Mouse (Mus musculus) B cell, adult 2 months (primary cell): ENCODE results near the gene Syt7.

ENCODE experiments used
- DNase-seq, 2 experiments: peaks; one replicate each; pipeline ENCODE4 v3.0.0; 2022

The Syt7 gene

DNA sequence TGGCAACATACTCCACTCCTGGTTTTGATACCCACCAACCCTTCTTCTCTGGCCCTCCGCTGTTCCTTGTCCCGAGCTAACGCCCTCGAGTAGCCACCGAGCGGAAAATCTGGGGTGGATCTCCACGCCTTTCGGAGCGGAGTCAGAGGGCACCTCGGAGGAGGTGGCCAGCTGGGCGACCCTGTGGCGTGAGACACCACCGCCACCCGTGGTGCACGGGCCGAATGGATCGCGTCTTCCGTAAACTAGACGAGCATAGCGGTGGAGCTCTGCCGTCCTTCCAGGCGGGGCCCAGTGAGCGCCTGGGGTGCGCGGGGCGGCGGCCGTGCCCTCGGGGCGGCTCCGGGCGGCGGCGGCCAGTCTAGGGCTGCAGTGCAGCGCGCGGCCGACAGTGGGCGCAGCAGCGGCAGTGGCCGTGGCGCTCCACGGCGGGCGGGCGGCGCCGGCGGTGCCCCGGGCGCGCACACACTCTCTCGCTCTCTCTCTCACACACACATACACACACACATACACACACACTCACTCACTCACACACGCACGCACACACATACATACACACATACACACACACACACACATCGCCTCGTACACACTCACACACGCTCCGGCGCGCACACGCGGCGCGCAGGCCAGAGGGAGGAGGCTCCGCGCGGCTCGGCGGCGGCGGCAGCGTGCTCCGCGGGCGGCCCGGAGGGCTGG, at the start of gene Syt7:
Syt7 (plus strand) TSS at position 476 of the 699 bp plus-strand sequence.
- DNase-seq = peak; percentile 72 to 76

DNA sequence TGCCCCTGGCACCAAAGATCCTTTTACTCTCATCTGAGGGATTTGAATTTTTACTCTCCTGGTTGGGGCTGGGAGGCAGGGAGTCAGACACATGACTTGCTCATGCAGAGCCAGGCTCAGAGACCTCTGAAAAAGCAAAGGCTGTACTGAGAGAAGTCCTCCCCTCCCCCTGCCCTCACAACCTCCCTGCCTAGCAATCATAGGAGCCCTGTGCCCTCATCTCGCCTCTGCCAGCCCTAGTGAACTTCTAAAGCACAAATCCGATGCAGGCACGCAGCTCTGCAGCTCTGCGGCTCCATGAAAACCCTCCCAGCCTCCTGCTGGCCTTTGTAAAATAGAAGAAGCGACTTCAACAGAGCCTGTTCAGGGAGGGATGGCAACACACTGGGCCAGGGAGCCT, 49.6 kb upstream of the Syt7 start:
- no peak for DNase-seq

DNA sequence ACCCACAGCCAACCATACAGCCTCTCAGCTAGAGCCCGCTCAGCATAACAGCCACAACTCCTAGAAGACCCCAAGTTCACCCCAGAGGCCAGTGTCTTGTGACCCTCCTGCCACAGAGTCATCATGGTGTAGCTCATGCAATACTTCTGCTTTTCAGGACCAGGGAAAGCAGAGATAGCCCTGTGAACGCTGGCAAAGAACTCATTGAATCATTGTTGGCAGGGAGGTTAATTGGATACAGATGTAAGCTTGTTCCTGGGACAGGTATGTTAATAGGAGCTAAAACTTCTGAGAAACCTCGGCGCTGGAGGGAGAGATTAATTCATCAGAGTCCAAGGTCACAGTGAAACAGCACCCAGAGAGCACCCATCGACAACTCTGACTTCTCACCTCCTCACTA, 48.2 kb upstream of the Syt7 start:
- no peak for DNase-seq

DNA sequence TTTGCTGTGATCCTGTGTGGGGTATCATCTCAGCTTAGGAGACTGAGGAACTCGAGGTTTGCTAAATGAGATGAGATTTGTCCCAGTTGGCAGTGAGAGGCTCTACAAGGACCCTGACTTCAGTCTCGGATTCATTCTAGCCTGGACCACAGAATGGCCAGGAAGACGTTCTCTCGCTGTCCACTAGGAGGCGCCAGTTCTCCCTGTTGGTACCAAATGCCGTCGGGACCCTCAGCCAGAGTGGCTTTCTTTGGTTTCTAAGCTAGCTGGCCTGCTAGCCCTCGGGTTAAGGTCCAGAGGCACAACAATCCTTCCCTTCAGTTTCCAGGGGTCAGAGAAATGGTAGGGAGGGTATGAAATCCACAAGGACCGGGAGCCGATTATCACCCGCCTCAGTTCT, 47.7 kb upstream of the Syt7 start:
- DNase-seq = peak; percentile 30 to 38

DNA sequence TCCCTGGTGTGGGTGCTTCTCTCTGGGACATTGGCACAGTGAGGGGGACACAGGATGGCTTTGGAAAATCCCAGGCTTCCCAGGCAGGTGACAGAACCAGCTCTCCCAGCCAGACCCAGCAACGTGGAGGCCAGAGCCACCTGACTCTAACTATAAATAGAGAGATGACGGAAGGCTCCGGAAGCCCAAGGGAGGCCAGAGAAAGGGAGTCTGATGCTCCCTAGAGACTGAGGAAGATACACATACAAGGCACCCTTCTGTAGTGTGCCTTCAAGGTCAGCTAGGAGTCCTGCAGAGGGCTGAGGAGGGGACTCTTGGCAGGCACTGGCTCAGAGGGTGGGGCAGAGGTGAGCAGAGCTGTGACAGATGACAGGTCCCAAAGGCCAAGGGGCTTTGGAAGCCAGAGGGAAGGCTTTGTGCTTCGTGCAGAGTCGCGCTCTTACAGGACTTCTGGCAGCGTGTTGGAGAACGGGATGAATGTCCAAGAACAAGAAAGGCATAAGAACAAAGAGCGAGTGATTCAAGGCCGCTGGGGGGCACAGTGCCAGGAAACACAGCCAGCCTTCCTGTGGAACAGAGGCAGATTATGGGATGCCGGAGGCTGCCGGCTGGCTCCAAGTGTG, 47.0 kb upstream of the Syt7 start:
- no peak for DNase-seq

DNA sequence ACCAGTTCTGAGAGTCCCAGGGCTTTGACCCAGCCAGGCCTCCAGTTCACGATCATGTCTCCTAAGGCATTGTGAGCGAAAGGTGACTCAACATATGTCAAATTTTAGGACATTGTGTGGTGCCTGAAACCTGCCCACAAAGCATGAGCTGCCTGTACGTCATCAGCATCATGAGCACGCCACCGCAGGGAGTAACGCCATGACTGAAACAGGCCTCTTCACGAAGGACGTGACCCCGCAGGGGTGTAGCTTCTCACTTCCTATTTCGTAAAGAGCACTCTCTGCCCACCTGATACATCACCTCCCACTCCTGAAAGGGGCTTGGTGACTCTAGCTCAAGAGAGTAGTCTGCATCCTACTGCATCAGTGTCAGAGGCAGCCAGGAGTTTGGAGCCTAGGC, 45.0 kb upstream of the Syt7 start:
- no peak for DNase-seq

DNA sequence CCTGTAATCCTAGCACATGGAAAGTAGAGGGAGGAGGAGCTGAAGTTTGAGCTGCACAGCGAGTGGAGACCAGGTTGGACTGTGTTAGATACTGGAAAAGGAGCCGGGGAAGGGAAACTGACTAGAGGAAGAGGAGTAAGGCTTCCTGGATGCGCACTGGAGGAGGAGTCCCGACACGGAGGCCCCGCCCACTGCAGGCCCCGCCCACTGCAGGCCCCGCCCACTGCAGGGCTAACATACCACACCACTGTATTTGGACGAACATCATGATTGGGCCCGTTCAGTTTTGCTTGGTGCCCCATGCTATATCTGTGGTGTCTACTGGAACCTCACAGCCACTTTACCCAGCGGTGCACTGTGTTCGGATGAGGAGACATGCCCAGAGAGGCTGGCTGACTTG, 43.2 kb upstream of the Syt7 start:
- no peak for DNase-seq

DNA sequence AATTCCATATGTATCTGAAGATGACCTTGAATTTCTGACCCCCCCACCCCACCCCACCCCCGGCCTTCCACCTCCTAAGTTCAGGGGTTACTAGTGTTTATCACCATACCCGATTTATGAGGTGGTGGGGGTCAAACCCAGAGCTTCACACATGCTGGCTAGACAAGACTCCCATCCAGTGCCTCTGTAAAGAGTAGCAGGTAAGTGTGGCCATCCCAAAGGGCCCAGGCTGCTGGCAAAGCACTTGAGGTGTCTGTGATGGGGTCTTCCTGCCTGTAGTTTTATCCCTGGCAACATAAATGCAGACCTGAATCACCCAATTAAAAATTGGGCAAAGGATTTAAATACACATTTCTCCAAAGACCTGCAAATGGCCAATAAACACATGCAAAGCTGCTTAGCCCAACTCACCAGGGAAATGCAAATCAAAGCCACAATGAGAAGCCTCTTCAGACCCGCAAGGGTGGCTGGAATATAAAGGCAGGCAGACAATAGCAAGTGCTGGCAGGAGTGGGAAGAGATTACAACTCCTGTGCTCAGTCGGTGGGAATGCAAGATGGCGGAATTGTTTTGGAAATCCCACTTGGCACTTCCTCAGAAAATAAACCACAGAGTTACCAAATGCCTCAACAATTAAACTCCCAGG, 41.1 kb upstream of the Syt7 start:
- no peak for DNase-seq

DNA sequence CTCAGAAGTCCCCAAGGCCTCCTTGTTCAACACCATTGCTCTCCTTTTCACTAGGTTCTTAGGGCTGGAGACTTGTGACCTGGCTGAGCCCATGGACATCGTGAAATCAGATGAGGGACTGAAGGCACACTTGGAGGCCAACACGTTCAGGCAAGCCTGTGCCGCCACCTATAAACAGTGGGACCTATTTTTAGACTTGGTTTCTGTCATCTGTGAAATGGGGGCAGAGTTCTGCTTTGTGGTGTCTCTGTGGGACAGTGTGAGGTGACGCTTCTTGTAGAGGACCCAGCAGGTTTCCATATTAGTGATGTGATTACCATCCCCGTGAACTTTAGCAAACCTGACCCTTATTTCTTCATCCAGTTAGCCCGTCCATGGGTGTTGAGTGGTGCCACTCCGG, 36.7 kb upstream of the Syt7 start:
- DNase-seq = no peak

DNA sequence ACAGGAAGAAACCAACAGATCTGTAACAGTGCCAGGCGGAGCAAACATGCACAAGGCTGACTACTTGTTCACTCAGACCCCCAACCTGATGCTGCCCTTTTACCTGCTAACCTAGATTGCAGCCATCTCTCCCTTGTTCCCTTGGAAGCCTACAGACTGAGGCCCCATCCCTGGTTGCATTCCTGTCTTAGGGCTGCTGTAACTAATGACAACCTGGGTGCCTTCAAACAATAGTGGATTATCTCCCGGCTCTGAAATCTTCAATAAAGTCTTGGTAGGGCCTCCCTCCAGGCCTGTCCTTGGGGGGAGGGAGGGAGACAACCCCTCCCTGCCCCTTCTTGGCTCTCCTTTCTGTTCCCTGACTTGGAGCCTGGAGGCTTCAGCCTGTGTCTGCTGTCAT, 34.1 kb upstream of the Syt7 start:
- no peak for DNase-seq

DNA sequence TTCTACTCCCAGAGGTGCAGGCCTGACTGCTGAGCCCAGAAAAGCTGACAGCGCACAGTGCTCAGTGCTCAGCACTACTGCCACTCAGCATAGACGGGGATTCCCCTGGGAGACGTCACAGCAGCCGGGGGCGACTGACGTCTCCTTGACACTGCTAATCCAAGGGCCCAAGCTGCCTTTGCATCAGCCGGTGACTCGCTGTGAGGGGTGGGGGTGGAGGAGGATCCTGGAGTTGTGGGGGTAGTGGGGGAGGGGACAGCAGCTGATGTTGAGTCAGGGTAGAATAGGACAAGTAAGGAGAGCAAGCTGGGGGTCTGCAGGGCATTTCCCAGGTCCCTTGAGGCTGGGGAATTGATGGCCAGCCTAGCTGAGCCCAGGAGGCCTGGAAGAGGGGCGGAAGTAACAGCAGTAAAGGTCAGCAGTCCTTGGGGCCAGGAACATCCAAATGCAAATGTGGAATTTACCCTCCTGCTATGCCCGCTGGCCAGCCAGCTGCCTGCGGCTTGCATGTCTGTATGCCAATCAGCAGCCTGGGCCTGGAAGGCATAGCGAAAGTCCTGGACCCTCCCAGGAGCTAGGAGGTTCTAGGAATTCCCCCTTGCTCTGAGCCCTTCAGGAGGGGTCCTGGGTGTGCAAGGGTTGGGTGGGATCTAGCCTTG, 31.9 kb upstream of the Syt7 start:
- peak; percentile 6 to 15 for DNase-seq

DNA sequence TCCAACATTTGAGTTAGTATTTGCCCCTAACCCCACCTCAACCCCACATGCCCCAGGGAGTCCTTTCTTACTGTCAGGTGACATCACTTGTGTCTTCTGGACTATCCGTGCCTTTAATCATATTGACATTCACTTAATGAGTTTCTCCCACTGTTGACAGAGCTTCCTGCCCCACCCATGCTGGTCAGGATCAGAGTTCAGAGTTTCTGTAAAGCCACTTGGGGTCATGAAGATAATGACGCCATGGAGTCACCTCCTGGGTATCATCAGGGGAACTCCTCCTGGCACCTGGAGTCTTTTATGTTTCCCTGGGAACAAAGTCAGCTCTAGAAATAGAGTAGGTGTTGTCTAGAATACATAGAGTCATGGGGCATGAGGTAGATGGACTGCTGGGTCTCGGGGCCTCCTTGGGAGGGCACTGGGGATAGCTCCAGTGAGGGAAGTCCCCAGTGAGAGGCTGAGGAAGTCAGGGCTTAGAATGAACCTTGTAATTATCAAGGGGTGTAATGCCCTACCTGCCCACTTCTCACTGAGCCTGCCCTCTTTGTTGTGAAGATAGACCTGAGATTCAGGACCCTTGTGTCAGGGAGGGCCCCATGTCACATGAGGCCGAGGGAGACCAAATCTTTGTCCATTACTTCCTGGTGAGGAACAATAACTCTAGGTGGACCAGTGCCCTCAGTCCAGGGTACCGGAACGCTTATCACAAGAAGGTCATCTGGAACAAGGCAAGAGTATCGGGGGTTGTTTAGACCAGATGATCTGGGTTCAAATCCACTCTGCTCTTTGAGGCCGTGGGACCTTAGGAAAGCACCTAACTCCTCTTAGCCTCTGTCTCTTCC, 29.6 kb upstream of the Syt7 start:
- no peak for DNase-seq

DNA sequence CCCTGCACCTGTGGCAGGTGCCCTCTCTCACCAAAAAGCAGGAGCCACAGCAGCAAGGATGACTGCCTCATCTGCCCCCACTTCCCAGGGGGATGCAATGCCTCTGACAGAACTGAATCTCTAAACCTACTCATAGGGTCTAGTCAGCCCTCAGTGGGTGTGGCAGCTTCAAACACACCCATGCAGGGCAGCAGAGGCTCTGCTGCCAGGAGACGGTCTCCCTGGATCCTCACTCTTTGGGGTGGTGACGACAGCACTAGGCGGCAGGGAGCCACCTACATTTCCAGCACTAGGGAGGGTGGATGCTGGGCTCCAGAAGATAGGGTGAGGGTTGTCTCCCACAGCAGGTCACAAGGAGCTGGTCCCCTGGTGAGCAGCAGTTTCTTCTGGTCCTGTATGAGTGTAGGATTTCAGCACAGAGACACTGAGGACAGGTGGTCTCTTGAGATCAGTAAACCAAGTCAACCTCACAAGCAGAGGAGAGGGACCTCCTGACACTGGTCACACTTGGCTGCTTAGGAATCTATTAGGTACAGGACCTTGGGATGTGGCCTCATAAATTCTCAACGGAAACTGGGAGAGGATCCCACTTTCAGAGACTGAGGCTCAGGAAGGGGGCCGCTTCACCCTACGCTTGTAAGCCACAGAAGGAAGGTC, 26.3 kb upstream of the Syt7 start:
- no peak for DNase-seq

DNA sequence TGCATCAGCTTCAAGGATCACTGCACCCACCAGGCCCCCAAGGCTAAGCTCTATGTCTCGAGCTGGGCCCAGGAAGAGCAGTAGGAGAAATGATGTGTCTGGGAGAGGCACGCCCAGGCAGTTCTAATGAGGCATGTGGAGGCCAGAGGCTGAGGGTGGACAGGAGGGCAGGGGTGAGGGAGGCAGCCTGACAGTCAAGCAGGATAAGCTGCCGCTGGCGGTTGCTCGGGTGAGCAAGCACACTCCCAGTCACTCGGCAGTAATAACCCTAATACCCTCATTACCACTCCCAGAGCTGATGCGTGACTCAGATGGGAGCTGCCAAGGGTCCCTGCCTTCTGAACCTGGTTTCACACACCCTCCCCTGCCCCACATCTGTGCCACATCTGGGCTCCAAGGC, 25.0 kb upstream of the Syt7 start:
- no peak for DNase-seq

DNA sequence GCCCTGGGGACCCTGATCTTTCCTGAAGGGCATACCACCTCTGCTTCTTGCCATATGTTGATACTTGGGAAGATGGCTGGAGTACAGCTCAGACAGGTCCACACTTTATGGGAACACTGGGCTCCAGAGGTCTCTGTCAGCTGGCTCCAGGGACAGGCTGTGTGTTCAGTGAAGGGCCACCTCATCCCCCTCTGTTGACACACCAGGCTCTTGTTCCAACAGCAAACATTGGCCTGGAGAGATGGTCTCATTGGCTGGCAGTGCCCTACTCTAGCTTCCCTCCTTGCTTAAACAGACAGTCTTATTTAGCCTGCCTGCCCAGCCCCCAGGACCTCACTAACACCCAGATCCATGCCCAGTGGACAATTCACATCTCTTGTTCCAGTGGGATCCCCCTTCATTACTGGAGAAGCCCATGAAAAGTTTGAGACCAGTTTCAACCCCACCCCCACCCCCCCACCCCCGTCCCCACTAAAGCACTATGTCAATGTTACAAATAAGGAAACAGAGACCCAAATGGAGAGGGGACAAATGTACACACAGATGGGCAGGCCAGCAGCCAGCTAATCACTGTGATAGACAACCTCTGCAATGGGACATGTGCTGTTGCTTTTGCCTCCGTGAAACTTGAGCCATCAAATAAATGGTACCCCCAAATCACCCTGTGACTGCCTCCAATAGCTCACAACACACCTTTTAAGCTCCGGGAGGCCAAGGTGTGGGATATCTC, 22.6 kb upstream of the Syt7 start:
- DNase-seq = no peak

DNA sequence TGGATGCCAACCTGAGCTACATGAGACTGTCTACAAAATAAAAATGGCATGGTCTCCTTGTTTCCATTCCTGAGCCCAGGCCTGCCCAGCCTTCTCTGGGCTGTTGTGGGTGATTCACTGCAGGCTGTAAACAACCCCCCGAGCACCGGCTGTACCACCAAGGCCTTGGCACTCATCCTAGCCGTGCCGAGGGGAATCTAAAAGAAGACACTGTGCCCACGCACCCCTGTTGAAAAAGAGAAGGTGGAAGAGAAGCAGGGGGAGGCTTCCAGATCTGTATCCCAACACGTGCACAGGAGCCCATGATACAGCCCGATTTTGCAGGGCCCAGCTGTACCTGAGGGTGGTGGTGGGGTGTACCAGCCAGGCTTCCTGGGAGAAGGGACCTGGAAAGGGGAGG, 21.1 kb upstream of the Syt7 start:
- no peak for DNase-seq

DNA sequence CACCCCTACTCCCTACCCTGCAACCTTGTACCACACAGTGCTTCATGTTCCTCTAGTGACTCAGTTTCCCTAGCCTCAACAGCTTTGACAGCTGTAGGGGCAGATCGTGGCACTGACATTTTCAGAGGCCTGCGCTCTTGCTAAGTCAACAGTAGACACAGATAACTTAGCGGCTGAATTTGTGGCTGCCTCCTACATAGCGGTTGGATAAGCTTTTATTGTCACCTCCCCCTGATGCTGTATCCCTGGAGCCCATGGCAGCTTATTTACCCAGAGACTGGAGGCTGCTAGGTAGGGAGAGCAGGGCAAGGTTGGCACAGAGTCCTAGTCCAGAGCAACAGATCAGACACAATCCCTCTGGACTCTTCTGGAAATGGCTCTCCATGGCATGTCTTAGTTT, 19.0 kb upstream of the Syt7 start:
- DNase-seq = no peak

DNA sequence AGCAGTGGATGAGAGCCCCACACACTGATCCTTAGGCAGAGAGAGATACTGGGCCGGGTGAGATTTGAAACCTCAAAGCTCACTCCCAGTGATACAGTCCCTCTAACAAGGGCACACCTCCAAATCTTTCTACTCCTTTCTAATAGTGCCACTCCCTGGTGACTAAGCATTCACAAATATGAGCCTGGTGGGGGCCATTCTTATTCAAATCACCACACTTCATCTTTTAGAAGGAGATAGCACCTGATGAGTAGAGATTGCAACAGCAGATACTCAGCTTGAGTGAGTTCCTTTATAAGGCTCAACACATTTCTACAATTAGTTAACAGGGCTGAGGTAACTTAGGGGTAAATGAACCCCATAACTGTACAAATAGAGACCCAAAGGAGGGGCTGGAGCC, 15.7 kb upstream of the Syt7 start:
- DNase-seq = no peak

DNA sequence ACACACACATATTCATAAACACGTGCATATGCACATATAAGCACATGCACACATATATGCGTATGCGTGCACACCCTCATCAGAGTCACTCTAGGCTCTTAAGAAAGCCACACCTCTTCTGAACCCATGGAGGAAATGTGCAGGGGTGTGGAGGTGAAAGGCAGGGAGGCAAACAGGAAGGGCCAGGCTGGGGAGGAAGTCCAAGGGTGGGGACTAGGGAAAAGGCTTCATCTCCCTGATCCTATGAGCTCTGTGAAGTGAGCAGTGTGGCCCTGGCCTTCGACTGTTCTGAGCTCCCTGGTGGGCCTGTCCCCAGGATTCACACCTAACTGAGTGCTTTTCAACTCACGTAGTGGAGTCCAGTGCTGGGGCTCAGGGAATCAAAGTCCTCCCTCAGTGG, 13.6 kb upstream of the Syt7 start:
- DNase-seq = no peak

DNA sequence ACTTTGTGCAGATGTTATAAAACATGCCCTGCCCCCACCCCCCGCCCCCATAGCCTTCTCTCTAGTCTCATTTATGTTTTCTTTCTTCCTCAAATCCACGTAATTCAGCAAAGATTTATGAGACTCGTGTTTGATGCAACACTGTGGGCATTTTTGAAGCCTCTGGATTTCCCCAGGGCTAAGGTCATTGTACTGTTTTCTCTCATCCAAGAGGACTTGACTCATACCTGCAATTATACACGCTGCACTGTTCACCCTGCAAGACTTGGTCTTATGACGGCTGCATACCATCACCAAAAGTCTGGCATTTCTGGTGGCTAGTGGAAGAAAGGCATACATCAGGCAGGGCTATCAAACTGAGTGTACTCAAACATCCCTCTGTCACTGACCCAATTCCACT, 8.9 kb upstream of the Syt7 start:
- DNase-seq = no peak

DNA sequence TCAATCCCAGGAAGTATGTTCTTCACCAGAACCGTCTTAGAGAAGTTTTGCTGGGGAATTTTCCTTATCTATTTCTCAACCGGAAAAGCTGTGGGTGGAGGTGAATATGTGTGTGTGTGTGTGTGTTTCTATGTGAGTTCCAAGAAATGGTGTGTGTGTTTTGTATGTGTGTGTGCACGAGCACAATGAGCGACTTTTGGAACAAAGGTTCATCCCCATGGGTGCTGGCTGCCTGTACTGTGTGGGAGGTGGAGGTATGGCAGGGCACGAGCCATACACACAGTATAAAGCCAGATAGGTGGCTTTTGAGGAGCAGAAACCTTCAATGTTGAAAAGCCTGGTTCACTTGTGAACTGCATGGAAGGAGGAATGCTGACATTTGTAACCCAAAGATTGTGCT, 1.2 kb upstream of the Syt7 start:
- no peak for DNase-seq
